Mouse (Mus musculus) erythroid progenitor cell, adult 5-6 weeks (primary cell): ENCODE results near the gene Olfr181. TPM values are rescaled to one million over a fixed set of nuclear protein-coding genes. Genes with fewer than 3 reads are reported as not detected.

Experiments
- ATAC-seq: replicated peaks from 2 replicates; pipeline ENCODE4 v1.8.0; 2016; ENCODE audit warnings: moderate number of reproducible peaks, mild to moderate bottlenecking, moderate TSS enrichment, inconsistent platforms; ENCODE audit not compliant: poor library complexity, low FRiP score, severe bottlenecking
- total RNA-seq, 2 experiments: library from RNA; stranded (forward) in 1 of 2; stranded (reverse) in 1 of 2; fragments of 150-400 nt in 1 of 2; fragments of 186-747, 209-891 nt in 1 of 2; gene quantifications; 2 replicates each; pipeline versions ENCODE4 v1.2.3 to v1.2.4; 2015 to 2017; ENCODE audit warnings: low replicate concordance in 2 of 2

Gene Olfr181
- not detected in 2 replicates for total RNA-seq (2015; ENCODE audit: low replicate concordance)
- total RNA-seq (2017; ENCODE audit: low replicate concordance): not detected in 2 replicates

DNA sequence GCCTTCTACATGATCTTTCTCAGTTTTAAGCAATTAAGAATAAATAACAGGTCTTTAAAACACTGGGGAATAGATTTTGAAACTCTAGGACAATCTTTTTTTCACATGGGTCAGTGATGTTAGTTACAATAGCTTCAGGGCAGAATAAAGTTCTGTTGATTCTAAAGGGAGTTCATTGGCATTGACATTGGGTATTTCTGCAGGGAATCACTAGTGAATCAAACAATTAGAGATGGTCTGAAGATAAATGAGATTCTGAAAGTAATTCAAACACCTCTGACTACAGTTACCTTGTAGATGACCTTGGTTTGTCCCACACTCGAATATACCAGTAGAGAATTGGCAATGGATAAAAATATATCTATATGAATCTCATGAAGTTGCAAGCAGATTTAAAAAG, at the start of gene Olfr181:
Gene Olfr181 (minus strand): TSS at position 101 of the 400 bp plus-strand sequence.
- no peak for ATAC-seq

DNA sequence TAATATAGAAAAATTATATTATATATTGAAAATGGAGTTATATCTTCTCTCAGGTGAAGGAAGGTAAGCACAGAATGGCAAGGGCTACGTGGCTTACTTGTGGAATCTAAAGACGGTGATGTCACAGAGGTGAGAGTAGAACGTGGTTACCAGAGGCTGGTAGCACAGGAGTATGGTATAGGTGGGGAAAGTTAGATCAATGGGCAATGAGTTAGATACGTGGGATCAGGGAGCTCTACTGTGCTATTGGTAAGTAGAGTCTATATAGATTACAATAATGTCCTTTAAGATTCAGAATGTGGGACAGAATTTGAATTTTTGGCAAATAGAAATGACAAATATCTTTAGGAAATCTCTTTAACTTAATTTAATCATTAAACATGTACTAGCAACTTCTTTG, 737 bp upstream of the Olfr181 start, which contains the start of gene Olfr180:
Gene Olfr180 (minus strand): TSS at position 101 of the 400 bp plus-strand sequence.
- no peak for ATAC-seq

DNA sequence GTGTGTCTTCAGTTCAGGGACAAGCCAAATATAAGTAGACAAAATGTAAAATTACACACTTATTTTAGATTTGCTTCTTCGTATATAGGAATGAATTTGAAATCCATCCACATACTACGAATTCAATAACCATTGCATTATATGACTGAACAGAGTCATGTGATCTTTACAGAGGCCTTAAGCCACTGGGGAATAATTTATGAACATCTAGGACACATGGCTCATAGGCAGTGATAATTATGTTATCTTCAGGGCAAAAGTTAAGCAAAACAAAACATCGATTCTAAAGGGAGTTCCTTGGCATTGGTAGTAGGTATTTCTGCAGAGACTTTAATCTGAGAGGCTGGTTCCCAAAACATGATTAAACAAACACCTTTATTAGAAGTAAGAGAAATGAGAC, 36.6 kb downstream of the Olfr181 start, which contains the start of gene Olfr178:
Gene Olfr178 (minus strand): TSS at position 101 of the 400 bp plus-strand sequence.
- ATAC-seq: no peak

DNA sequence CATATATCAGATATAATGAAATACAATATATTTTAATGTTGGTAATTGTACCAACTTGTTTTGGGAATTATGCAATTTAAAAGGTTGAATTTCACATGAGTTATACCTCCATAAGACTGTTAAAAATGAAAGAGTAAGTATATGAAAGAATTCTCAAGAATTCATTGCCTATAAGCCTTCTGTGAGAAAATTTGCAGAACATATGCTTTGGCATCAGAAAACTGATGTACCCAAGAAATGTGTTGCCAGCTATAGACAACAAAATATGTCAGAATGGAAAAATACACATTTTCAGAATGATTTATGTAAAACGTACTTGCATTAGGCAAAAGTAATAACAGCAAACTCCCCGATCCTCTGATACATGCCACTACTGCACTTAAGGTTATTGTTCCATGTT, 44.1 kb downstream of the Olfr181 start:
- ATAC-seq: no peak

Other genes starting within 250 kb of the Olfr181 start
- 1.1 TPM in 1 of 2 replicates, not detected in the other for gene Gpr15, start 209.7 kb downstream of the Olfr181 start, total RNA-seq (2015; ENCODE audit: low replicate concordance)
- not detected in 2 replicates for gene Gpr15, start 209.7 kb downstream of the Olfr181 start, total RNA-seq (2017; ENCODE audit: low replicate concordance)
- gene Cldnd1, start 200.8 kb downstream of the Olfr181 start, total RNA-seq (2015; ENCODE audit: low replicate concordance): 27.2 and 30.6 TPM in 2 replicates
- gene Cldnd1, start 200.8 kb downstream of the Olfr181 start, total RNA-seq (2017; ENCODE audit: low replicate concordance): 15.5 and 16.9 TPM in 2 replicates
- not detected in 2 replicates for gene Olfr172, start 165.6 kb downstream of the Olfr181 start, total RNA-seq (2015; ENCODE audit: low replicate concordance)
- not detected in 2 replicates for gene Olfr172, start 165.6 kb downstream of the Olfr181 start, total RNA-seq (2017; ENCODE audit: low replicate concordance)
- not detected in 2 replicates for gene Olfr173, start 128.5 kb downstream of the Olfr181 start, total RNA-seq (2015; ENCODE audit: low replicate concordance)
- not detected in 2 replicates for gene Olfr173, start 128.5 kb downstream of the Olfr181 start, total RNA-seq (2017; ENCODE audit: low replicate concordance)
- not detected in 2 replicates for gene Olfr175-ps1, start 102.0 kb downstream of the Olfr181 start, total RNA-seq (2015; ENCODE audit: low replicate concordance)
- not detected in 2 replicates for gene Olfr175-ps1, start 102.0 kb downstream of the Olfr181 start, total RNA-seq (2017; ENCODE audit: low replicate concordance)
- not detected in 2 replicates for gene Olfr177, start 54.0 kb downstream of the Olfr181 start, total RNA-seq (2015; ENCODE audit: low replicate concordance)
- gene Olfr177, start 54.0 kb downstream of the Olfr181 start, total RNA-seq (2017; ENCODE audit: low replicate concordance): not detected in 2 replicates
- gene Olfr178, start 36.7 kb downstream of the Olfr181 start, total RNA-seq (2015; ENCODE audit: low replicate concordance): not detected in 2 replicates
- gene Olfr178, start 36.7 kb downstream of the Olfr181 start, total RNA-seq (2017; ENCODE audit: low replicate concordance): not detected in 2 replicates
- gene Olfr180, start 637 bp upstream of the Olfr181 start, total RNA-seq (2015; ENCODE audit: low replicate concordance): not detected in 2 replicates
- not detected in 2 replicates for gene Olfr180, start 637 bp upstream of the Olfr181 start, total RNA-seq (2017; ENCODE audit: low replicate concordance)
- gene Olfr183, start 66.6 kb upstream of the Olfr181 start, total RNA-seq (2015; ENCODE audit: low replicate concordance): not detected in 2 replicates
- gene Olfr183, start 66.6 kb upstream of the Olfr181 start, total RNA-seq (2017; ENCODE audit: low replicate concordance): not detected in 2 replicates
- not detected in 2 replicates for gene Olfr186, start 101.5 kb upstream of the Olfr181 start, total RNA-seq (2015; ENCODE audit: low replicate concordance)
- gene Olfr186, start 101.5 kb upstream of the Olfr181 start, total RNA-seq (2017; ENCODE audit: low replicate concordance): not detected in 2 replicates
- gene Olfr187, start 111.0 kb upstream of the Olfr181 start, total RNA-seq (2015; ENCODE audit: low replicate concordance): not detected in 2 replicates
- gene Olfr187, start 111.0 kb upstream of the Olfr181 start, total RNA-seq (2017; ENCODE audit: low replicate concordance): not detected in 2 replicates
- gene Olfr190, start 149.2 kb upstream of the Olfr181 start, total RNA-seq (2015; ENCODE audit: low replicate concordance): not detected in 2 replicates
- gene Olfr190, start 149.2 kb upstream of the Olfr181 start, total RNA-seq (2017; ENCODE audit: low replicate concordance): not detected in 2 replicates
- gene Olfr191, start 161.1 kb upstream of the Olfr181 start, total RNA-seq (2015; ENCODE audit: low replicate concordance): not detected in 2 replicates
- not detected in 2 replicates for gene Olfr191, start 161.1 kb upstream of the Olfr181 start, total RNA-seq (2017; ENCODE audit: low replicate concordance)
- not detected in 2 replicates for gene Olfr193, start 183.1 kb upstream of the Olfr181 start, total RNA-seq (2015; ENCODE audit: low replicate concordance)
- not detected in 2 replicates for gene Olfr193, start 183.1 kb upstream of the Olfr181 start, total RNA-seq (2017; ENCODE audit: low replicate concordance)
- not detected in 2 replicates for gene Olfr194, start 192.3 kb upstream of the Olfr181 start, total RNA-seq (2015; ENCODE audit: low replicate concordance)
- gene Olfr194, start 192.3 kb upstream of the Olfr181 start, total RNA-seq (2017; ENCODE audit: low replicate concordance): not detected in 2 replicates
- gene Olfr195, start 218.3 kb upstream of the Olfr181 start, total RNA-seq (2015; ENCODE audit: low replicate concordance): not detected in 2 replicates
- gene Olfr195, start 218.3 kb upstream of the Olfr181 start, total RNA-seq (2017; ENCODE audit: low replicate concordance): not detected in 2 replicates
- gene Olfr196, start 241.7 kb upstream of the Olfr181 start, total RNA-seq (2015; ENCODE audit: low replicate concordance): not detected in 2 replicates
- gene Olfr196, start 241.7 kb upstream of the Olfr181 start, total RNA-seq (2017; ENCODE audit: low replicate concordance): not detected in 2 replicates